Mouse (Mus musculus): Measurements from ENCODE around the gene Lysmd4. TPM values are rescaled to one million over a fixed set of nuclear protein-coding genes. Genes with fewer than 3 reads are reported as not detected.

Lysmd4 gene
- total and polyA plus RNA-seq, 3 experiments, result 5.2 to 7.9 TPM; not detected in 1

- TF ChIP-seq USF2 (IDR thresholded peaks at IDR 0.05; ENCODE audit: borderline replicate concordance in 1 of 2, insufficient read depth in 1 of 2, low read depth in 1 of 2, low read length in 2 of 2) (no peak), MAFK (IDR thresholded peaks at IDR 0.05; ENCODE audit: borderline replicate concordance, low read depth, low read length) (no peak), RCOR1 (IDR thresholded peaks at IDR 0.05; ENCODE audit: low read depth, low read length) (no peak)
Observed at GRCm38 (mm10) chr7:67222220-67222862, at the start of gene Lysmd4 (continued).

- Histone ChIP-seq H3K27me3 (ENCODE audit: control insufficient read depth in 1 of 2, insufficient read depth in 2 of 2, low read length in 2 of 2) (peaks cover 0 to 1% of the 10 kb centered on the region in 2 experiments; a peak in 1 of 4 replicates), H3K36me3 (ENCODE audit: control insufficient read depth in 1 of 2, insufficient read depth in 2 of 2, low read length in 2 of 2) (no peaks in the 10 kb centered on the region), H3K9ac (ENCODE audit: control insufficient read depth, low read depth, low read length, poor library complexity, severe bottlenecking) (no peak overlapping the region), H3K4me1 (ENCODE audit: control insufficient read depth in 1 of 2, insufficient read depth in 2 of 2, low read length in 2 of 2) (no peaks in the 10 kb centered on the region), H3K27ac (ENCODE audit: control insufficient read depth, low read depth, low read length) (no peak overlapping the region), H3K9me3 (replicated peaks; ENCODE audit: insufficient read depth, low read length) (no peaks in the 10 kb centered on the region), H3K4me3 (ENCODE audit: control insufficient read depth in 1 of 2, insufficient read depth in 1 of 2, low read depth in 2 of 2, low read length in 2 of 2) (no peak overlapping the region), H3K79me2 (ENCODE audit: control insufficient read depth, insufficient read depth, low read length, poor library complexity) (no peaks in the 10 kb centered on the region)
- no peak for TF ChIP-seq MEF2A (IDR thresholded peaks at IDR 0.05; ENCODE audit: extremely low read depth, insufficient replicate concordance, low read depth, low read length, poor library complexity, severe bottlenecking)
- no peak for TF ChIP-seq UBTF (IDR thresholded peaks at IDR 0.05; ENCODE audit: borderline replicate concordance, insufficient read depth, low read depth, low read length)
- no peak for TF ChIP-seq NELFE (IDR thresholded peaks at IDR 0.05; ENCODE audit: low read depth, low read length)
- no peak for TF ChIP-seq USF2 (IDR thresholded peaks at IDR 0.05; ENCODE audit: borderline replicate concordance in 1 of 2, insufficient read depth in 1 of 2, low read depth in 1 of 2, low read length in 2 of 2)
- TF ChIP-seq EP300 (IDR thresholded peaks at IDR 0.05; ENCODE audit: low read depth in 1 of 2, low read length in 2 of 2), result no peak
- TF ChIP-seq SIN3A (IDR thresholded peaks at IDR 0.05; ENCODE audit: low read length), result no peak
- TF ChIP-seq USF1 (IDR thresholded peaks at IDR 0.05; ENCODE audit: low read depth, low read length), result no peak
- no peak for TF ChIP-seq MAX (IDR thresholded peaks at IDR 0.05; ENCODE audit: low read length)
- TF ChIP-seq TBP (IDR thresholded peaks at IDR 0.05; ENCODE audit: low read depth, low read length), result no peak
- TF ChIP-seq MAFK (IDR thresholded peaks at IDR 0.05; ENCODE audit: borderline replicate concordance, low read depth, low read length), result no peak
- TF ChIP-seq NRF1 (IDR thresholded peaks at IDR 0.05; ENCODE audit: insufficient read depth, low read depth, low read length, poor library complexity, severe bottlenecking), result no peak
- TF ChIP-seq MAZ (IDR thresholded peaks at IDR 0.05; ENCODE audit: low read depth, low read length), result no peak
- no peak for TF ChIP-seq GABPA (IDR thresholded peaks at IDR 0.05; ENCODE audit: low read depth, low read length)
- TF ChIP-seq HCFC1 (IDR thresholded peaks at IDR 0.05; ENCODE audit: low read depth, low read length), result no peak
- TF ChIP-seq RAD21 (IDR thresholded peaks at IDR 0.05; ENCODE audit: low read depth, low read length), result no peak
- no peak for TF ChIP-seq POLR2AphosphoS5 (IDR thresholded peaks at IDR 0.05; ENCODE audit: borderline replicate concordance, low read depth, low read length)
- no peak for TF ChIP-seq RCOR1 (IDR thresholded peaks at IDR 0.05; ENCODE audit: low read depth, low read length)
- TF ChIP-seq ZMIZ1 (IDR thresholded peaks at IDR 0.05; ENCODE audit: low read depth, low read length), result no peak
- TF ChIP-seq POLR2AphosphoS2 (IDR thresholded peaks at IDR 0.05; ENCODE audit: low read length), result no peak
- DNase-seq (ENCODE audit: low read depth, low spot score), result no peak
Observed at GRCm38 (mm10) chr7:67173522-67174195, 48.7 kb upstream of the Lysmd4 start.
